Mouse (Mus musculus): ENCODE measurements at regions not wholly inside any gene's neighbourhood (a gene's known extent, or its start where the extent isn't known, plus 50 kb on each side); places are given as distances from the start of the nearest gene placed in this dataset.

DNA sequence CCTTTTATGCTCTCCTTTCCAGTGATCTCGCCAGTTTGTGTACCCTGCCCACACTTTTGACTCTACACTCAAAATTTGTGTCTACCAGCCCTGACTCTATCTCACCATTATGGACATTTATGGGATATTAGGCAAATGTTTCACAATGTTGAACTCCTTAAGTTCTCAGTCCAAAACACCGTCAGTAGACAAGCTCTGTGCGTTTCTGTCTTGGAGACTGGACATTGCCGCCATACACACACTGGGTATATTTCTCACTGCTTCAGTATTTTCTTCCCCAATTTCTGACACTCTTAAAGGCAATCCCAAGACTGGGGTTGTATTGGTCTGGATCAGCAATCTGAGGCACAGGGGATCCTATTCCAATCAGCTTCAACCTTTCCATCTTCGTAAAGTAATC is 75.6 kb downstream of the Oxgr1 start:
- Histone ChIP-seq H3K36me3 (ENCODE audit: control insufficient read depth, insufficient read depth, low read length) (no peaks in the 10 kb centered on the region), H3K27ac (ENCODE audit: low read length) (no peak overlapping the region), H3K4me1 (ENCODE audit: control insufficient read depth, insufficient read depth, low read length) (no peaks in the 10 kb centered on the region), H3K27me3 (ENCODE audit: control insufficient read depth, insufficient read depth, low read depth, low read length) (no peaks in the 10 kb centered on the region), H3K4me3 (ENCODE audit: low read depth, low read length) (no peak overlapping the region), H3K9ac (ENCODE audit: low read depth, low read length) (no peak overlapping the region), H3K4me2 (ENCODE audit: low read length) (no peak overlapping the region), H3K9me3 (replicated peaks; ENCODE audit: control insufficient read depth, low read length, poor library complexity, severe bottlenecking) (no peaks in the 10 kb centered on the region)
- ATAC-seq: no peak
- 98% methylated on average over 5 of the region's 5 CpGs for WGBS

DNA sequence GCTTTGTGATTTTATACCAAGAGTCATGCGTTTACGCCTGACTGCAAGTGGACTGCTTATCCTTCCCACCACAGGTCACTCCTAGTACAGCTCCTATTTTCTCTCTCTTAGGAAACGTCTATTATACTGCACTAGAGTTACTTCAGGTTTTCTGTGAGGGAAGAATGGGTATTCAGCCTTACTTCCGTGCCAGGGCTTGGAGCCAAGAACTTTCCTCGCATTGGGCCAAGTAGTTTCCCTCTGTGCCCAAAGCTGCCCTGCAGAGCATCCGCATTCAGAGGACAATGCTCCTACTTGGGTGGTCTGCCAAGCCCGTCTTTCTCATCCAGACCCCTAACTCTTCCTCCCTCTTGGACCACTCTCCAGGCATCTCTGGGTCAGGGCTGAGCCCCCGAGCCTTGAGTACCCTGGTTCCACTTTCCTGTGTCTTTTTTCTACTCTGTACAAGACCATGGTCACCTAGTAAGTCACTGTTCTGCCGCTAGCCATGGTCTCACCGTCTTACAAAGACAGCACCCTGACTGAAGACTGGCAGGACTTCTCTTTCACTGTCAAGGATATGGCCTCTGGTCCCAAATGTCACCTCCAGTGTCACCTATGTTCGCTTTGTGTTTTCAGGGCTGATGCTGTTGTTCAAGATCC is 76.3 kb downstream of the Oxgr1 start:
- Histone ChIP-seq H3K4me1 (ENCODE audit: control insufficient read depth, insufficient read depth, low read length) (no peaks in the 10 kb centered on the region), H3K9me3 (replicated peaks; ENCODE audit: control insufficient read depth, low read length, poor library complexity, severe bottlenecking) (no peaks in the 10 kb centered on the region), H3K27ac (ENCODE audit: low read length) (no peak overlapping the region), H3K4me2 (ENCODE audit: low read length) (no peak overlapping the region), H3K4me3 (ENCODE audit: low read depth, low read length) (no peak overlapping the region), H3K36me3 (ENCODE audit: control insufficient read depth, insufficient read depth, low read length) (no peaks in the 10 kb centered on the region), H3K9ac (ENCODE audit: low read depth, low read length) (no peak overlapping the region), H3K27me3 (ENCODE audit: control insufficient read depth, insufficient read depth, low read depth, low read length) (no peaks in the 10 kb centered on the region)
- ATAC-seq: peak; percentile 77; the same call in 1 of the 2 replicates
- 57% methylated on average over 11 of the region's 11 CpGs for WGBS

DNA sequence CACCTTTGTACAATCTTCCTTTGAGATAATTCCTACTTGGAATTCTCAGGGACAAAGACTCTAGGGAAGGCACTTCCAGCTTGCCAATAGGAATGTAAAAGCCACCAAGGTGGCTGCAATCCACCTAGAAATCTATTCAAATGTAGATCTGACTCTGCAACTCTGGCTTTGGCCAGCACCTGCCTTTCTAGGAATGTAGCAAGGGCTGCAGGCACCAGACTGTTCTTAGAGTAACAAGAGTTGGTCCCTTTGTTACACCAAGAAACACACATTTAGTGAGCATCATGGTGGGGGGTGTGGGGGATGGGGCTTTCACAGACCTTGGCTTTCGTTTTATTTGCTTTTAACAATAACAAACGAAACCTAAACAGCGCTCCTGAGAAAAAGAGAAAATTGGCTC is 78.5 kb downstream of the Oxgr1 start:
- H3K27ac ChIP-seq (ENCODE audit: low read length): no peak overlapping the region
- no peak for ATAC-seq

GRCm38 (mm10) chr14:119953861-119954260 is 88.4 kb downstream of the Oxgr1 start:
- H3K4me2 ChIP-seq (ENCODE audit: low read length): no peak overlapping the region
- ATAC-seq: no peak
- WGBS: 87% methylated on average over 14 of the region's 14 CpGs

More for the DNA sequence above, 78.5 kb downstream of the Oxgr1 start:
- Histone ChIP-seq H3K36me3 (ENCODE audit: control insufficient read depth, insufficient read depth, low read length) (no peaks in the 10 kb centered on the region), H3K4me1 (ENCODE audit: control insufficient read depth, insufficient read depth, low read length) (no peaks in the 10 kb centered on the region), H3K9ac (ENCODE audit: low read depth, low read length) (no peak overlapping the region), H3K4me3 (ENCODE audit: low read depth, low read length) (no peak overlapping the region), H3K4me2 (ENCODE audit: low read length) (no peak overlapping the region), H3K9me3 (replicated peaks; ENCODE audit: control insufficient read depth, low read length, poor library complexity, severe bottlenecking) (no peaks in the 10 kb centered on the region), H3K27me3 (ENCODE audit: control insufficient read depth, insufficient read depth, low read depth, low read length) (no peaks in the 10 kb centered on the region)
- WGBS: 81% methylated on average over 3 of the region's 3 CpGs

GRCm38 (mm10) chr14:119952877-119953624 is 89.2 kb downstream of the Oxgr1 start:
- no peak overlapping the region for H3K27ac ChIP-seq (ENCODE audit: low read length)
- no peak for ATAC-seq
- 58% methylated on average over 10 of the region's 10 CpGs for whole genome bisulfite sequencing

More at GRCm38 (mm10) chr14:119953861-119954260, 88.4 kb downstream of the Oxgr1 start:
- Histone ChIP-seq H3K9ac (ENCODE audit: low read depth, low read length) (no peak overlapping the region), H3K27me3 (ENCODE audit: control insufficient read depth, insufficient read depth, low read depth, low read length) (no peaks in the 10 kb centered on the region), H3K4me3 (ENCODE audit: low read depth, low read length) (no peak overlapping the region), H3K36me3 (ENCODE audit: control insufficient read depth, insufficient read depth, low read length) (no peaks in the 10 kb centered on the region), H3K9me3 (replicated peaks; ENCODE audit: control insufficient read depth, low read length, poor library complexity, severe bottlenecking) (no peaks in the 10 kb centered on the region), H3K4me1 (ENCODE audit: control insufficient read depth, insufficient read depth, low read length) (no peaks in the 10 kb centered on the region), H3K27ac (ENCODE audit: low read length) (no peak overlapping the region)

More at GRCm38 (mm10) chr14:119952877-119953624, 89.2 kb downstream of the Oxgr1 start:
- H3K4me3 ChIP-seq (ENCODE audit: low read depth, low read length): no peak overlapping the region
- H3K9ac ChIP-seq (ENCODE audit: low read depth, low read length): no peak overlapping the region
- no peaks in the 10 kb centered on the region for H3K27me3 ChIP-seq (ENCODE audit: control insufficient read depth, insufficient read depth, low read depth, low read length)
- no peaks in the 10 kb centered on the region for H3K36me3 ChIP-seq (ENCODE audit: control insufficient read depth, insufficient read depth, low read length)
- no peak overlapping the region for H3K4me2 ChIP-seq (ENCODE audit: low read length)
- H3K9me3 ChIP-seq (replicated peaks; ENCODE audit: control insufficient read depth, low read length, poor library complexity, severe bottlenecking): no peaks in the 10 kb centered on the region
- H3K4me1 ChIP-seq (ENCODE audit: control insufficient read depth, insufficient read depth, low read length): no peaks in the 10 kb centered on the region

All from midbrain, embryonic 16.5 days (tissue).